Mouse (Mus musculus) midbrain, postnatal 0 days (tissue): Measurements from ENCODE around the gene Vmn1r85. TPM values are rescaled to one million over a fixed set of nuclear protein-coding genes. Genes with fewer than 3 reads are reported as not detected.
"Not testable (repeated sequence)": the region's sequence is repeated elsewhere in the genome, so short reads cannot be mapped to it uniquely, and the experiment has no call there.

Experiments
- ATAC-seq: fragments of 200-750 bp; cut with Nextera tagmentation; 2 replicates; pipeline ENCODE4 v1.8.0; 2017; ENCODE audit warnings: moderate number of reproducible peaks, mild to moderate bottlenecking, moderate TSS enrichment, moderate library complexity; ENCODE audit not compliant: low FRiP score
- DNase-seq: peaks from one replicate; pipeline ENCODE4 v3.0.0-alpha.2; 2015; ENCODE audit warnings: low spot score
- H3K27ac ChIP-seq: fragments of 300-500 bp; sonication (generic); 2 replicates; pipeline ENCODE4 v1.5.1; 2014; ENCODE audit warnings: low read depth, mild to moderate bottlenecking, low read length, mixed read lengths
- H3K27me3 ChIP-seq: fragments of 300-500 bp; sonication (generic); 2 replicates; pipeline ENCODE4 v1.6.1; 2014; ENCODE audit warnings: low read length, control low read depth, mixed read lengths; ENCODE audit not compliant: insufficient read depth
- H3K36me3 ChIP-seq: fragments of 300-500 bp; sonication (generic); 2 replicates; pipeline ENCODE4 v1.6.1; 2014; ENCODE audit warnings: low read length, control low read depth, mixed read lengths; ENCODE audit not compliant: insufficient read depth
- H3K4me1 ChIP-seq: fragments of 300-500 bp; sonication (generic); 2 replicates; pipeline ENCODE4 v1.6.1; 2014; ENCODE audit warnings: mild to moderate bottlenecking, control low read depth, antibody characterized with exemption, low read length, mixed read lengths; ENCODE audit not compliant: insufficient read depth
- H3K4me2 ChIP-seq: fragments of 300-500 bp; sonication (generic); 2 replicates; pipeline ENCODE4 v1.6.1; 2014; ENCODE audit warnings: low read depth, mild to moderate bottlenecking, low read length, mixed read lengths; ENCODE audit not compliant: poor library complexity, severe bottlenecking
- H3K4me3 ChIP-seq: fragments of 300-500 bp; sonication (generic); 2 replicates; pipeline ENCODE4 v1.5.1; 2014; ENCODE audit warnings: low read depth, mild to moderate bottlenecking, low read length, moderate library complexity
- H3K9ac ChIP-seq: fragments of 300-500 bp; sonication (generic); replicated peaks from 2 replicates; pipeline ENCODE4 v1.6.1; 2014; ENCODE audit warnings: mild to moderate bottlenecking, low read length, moderate library complexity, mixed read lengths; ENCODE audit not compliant: poor library complexity, severe bottlenecking
- H3K9me3 ChIP-seq: fragments of 300-500 bp; sonication (generic); 2 replicates; pipeline ENCODE4 v1.6.1; 2016; ENCODE audit warnings: low read length, control low read depth
- CTCF ChIP-seq: IDR thresholded peaks from 2 replicates; pipeline ENCODE4 v1.5.1; 2016; ENCODE audit warnings: antibody characterized with exemption, mild to moderate bottlenecking
- WGBS: fragments of 180-500 bp; shearing (Covaris S2); extraction: QIAGEN DNeasy Blood & Tissue Kit; methylation state at CpG from one replicate; pipeline ENCODE4 v1.1.7; 2014; 5-methylcytosine and 5-hydroxymethylcytosine counted together
- polyA plus RNA-seq: library from polyadenylated mRNA; unstranded; fragments of >200 nt; fragmentation: Nextera tagmentation; extraction: Ambion mirVana; gene quantifications from 2 replicates; pipeline ENCODE4 v1.2.1, GENCODE M21; 2015
- total RNA-seq: library from RNA; depleted of rRNA; stranded (reverse); fragments of >200 nt; gene quantifications from 2 replicates; pipeline ENCODE4 v1.2.3, GENCODE M21; 2014; rRNA removed

The Vmn1r85 gene
- total RNA-seq = 0.33 and 0.85 TPM in 2 replicates
- polyA plus RNA-seq = 0.25 and 0.27 TPM in 2 replicates

DNA sequence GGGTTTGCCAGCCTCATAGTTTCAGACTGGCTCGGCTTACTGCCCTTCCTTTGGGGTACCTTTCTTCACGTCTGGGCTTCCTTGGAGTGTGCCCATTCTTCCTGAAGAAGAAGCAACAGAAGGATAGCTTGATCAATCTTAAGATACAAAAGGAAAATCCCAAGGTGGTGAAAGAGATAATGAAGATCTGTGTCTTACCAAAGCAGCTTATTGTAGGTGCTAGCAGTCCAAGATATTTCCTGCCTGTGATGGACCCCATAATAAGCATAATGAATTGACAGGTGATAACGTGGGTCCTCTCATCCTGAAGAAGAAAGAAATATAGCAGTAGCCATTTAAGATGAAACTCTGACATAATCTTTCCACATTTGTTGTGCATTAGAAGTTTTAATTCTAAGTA, at the start of gene Vmn1r85:
Vmn1r85 (minus strand) TSS at position 101 of the 400 bp plus-strand sequence.
- 59% methylated on average over 3 of the region's 3 CpGs for WGBS
- no peak within 1 kb of the TSS for H3K9ac ChIP-seq
- no peaks in the 10 kb centered on the region for H3K9me3 ChIP-seq
- no peak within 1 kb of the TSS for H3K27ac ChIP-seq
- ATAC-seq = no peak
- no peak within 1 kb of the TSS for H3K4me2 ChIP-seq
- no peaks in the 10 kb centered on the region for H3K27me3 ChIP-seq
- no peak within 1 kb of the TSS for H3K4me3 ChIP-seq
- no peaks in the 10 kb centered on the region for H3K4me1 ChIP-seq
- H3K36me3 ChIP-seq = no peaks in the 10 kb centered on the region
- no peak for DNase-seq
- TF ChIP-seq CTCF = no peak

- Histone ChIP-seq H3K36me3 (no peaks in the 10 kb centered on the region), H3K4me2 (no peak within 1 kb of the TSS), H3K27ac (no peak within 1 kb of the TSS), H3K4me3 (no peak within 1 kb of the TSS), H3K9ac (no peak within 1 kb of the TSS), H3K4me1 (no peaks in the 10 kb centered on the region), H3K9me3 (no peaks in the 10 kb centered on the region), H3K27me3 (no peaks in the 10 kb centered on the region)
- DNase-seq (no peak), ATAC-seq (no peak)
- no peak for TF ChIP-seq CTCF
- WGBS = 77% methylated on average over 1 of the region's 1 CpGs
These were observed 45.1 kb upstream of the Vmn1r85 start, which contains the start of gene Vmn1r87 for GRCm38 (mm10) chr7:13140057-13140456. Vmn1r87 (minus strand) TSS chr7:13140157.

- DNase-seq (no peak), ATAC-seq (no peak)
- Histone ChIP-seq H3K4me3 (no peak overlapping the region), H3K4me2 (no peak overlapping the region), H3K36me3 (no peaks in the 10 kb centered on the region), H3K27ac (no peak overlapping the region), H3K4me1 (no peaks in the 10 kb centered on the region), H3K9me3 (no peaks in the 10 kb centered on the region), H3K27me3 (no peaks in the 10 kb centered on the region), H3K9ac (no peak overlapping the region)
- TF ChIP-seq CTCF = no peak
These were observed 42.4 kb upstream of the Vmn1r85 start for GRCm38 (mm10) chr7:13137340-13137739.

- no peak for TF ChIP-seq CTCF
- no peak overlapping the region for H3K4me2 ChIP-seq
- no peak overlapping the region for H3K27ac ChIP-seq
- ATAC-seq = no peak
- H3K9me3 ChIP-seq = no peaks in the 10 kb centered on the region
- H3K9ac ChIP-seq = no peak overlapping the region
- H3K27me3 ChIP-seq = no peaks in the 10 kb centered on the region
- H3K36me3 ChIP-seq = no peaks in the 10 kb centered on the region
- no peak for DNase-seq
- H3K4me3 ChIP-seq = no peak overlapping the region
- WGBS = 90% methylated on average over 2 of the region's 2 CpGs
- no peaks in the 10 kb centered on the region for H3K4me1 ChIP-seq
These were observed 36.9 kb upstream of the Vmn1r85 start for GRCm38 (mm10) chr7:13131856-13132255.

DNA sequence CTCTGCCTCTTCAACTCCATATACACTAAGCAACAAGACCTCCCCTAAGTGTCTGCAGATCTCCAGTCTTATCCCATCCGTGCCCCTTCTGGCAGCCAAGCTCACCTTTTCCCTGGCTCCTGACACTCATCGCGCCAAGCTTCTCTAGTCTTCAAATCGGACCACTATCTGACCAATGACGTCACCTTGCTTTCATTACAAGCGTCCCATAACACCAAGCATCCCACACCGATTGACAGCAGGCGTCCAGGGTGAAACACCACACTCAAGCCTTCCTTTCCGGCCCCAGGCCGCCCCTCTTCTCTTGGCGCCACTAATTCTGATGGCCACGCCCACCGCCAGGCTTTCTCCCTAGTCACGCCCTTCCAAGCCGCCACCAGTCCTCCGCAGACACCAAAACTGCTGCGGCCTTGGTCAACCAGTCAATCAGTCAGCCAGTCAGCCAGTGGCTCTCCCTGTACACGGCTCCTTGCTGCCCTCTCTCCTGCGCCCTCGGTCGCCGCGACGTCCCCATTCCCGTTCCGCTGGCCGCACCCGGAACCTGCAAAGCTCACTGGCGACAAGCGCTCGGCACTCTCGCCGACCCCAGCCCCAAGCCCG, 28.7 kb upstream of the Vmn1r85 start:
- not testable (repeated sequence) for H3K4me1 ChIP-seq, H3K9ac ChIP-seq, H3K36me3 ChIP-seq, H3K27ac ChIP-seq, H3K9me3 ChIP-seq, DNase-seq, H3K27me3 ChIP-seq
- ATAC-seq = peak; percentile 92
- Histone ChIP-seq H3K4me3 (peak overlapping the region; percentile 22), H3K4me2 (peak overlapping the region; percentile 32; the same call in 1 of the 2 replicates)
- WGBS = 0% methylated on average over 13 of the region's 34 CpGs

GRCm38 (mm10) chr7:13119817-13120216, 24.8 kb upstream of the Vmn1r85 start, which contains the start of gene Vmn1r86:
Vmn1r86 (minus strand) TSS chr7:13119917.
- H3K36me3 ChIP-seq = no peaks in the 10 kb centered on the region
- no peak for TF ChIP-seq CTCF
- no peaks in the 10 kb centered on the region for H3K4me1 ChIP-seq
- no peak within 1 kb of the TSS for H3K9ac ChIP-seq
- DNase-seq = no peak
- no peak within 1 kb of the TSS for H3K4me3 ChIP-seq
- no peaks in the 10 kb centered on the region for H3K27me3 ChIP-seq
- no peak within 1 kb of the TSS for H3K4me2 ChIP-seq
- H3K27ac ChIP-seq = no peak within 1 kb of the TSS
- no peaks in the 10 kb centered on the region for H3K9me3 ChIP-seq
- ATAC-seq = no peak
